Mouse (Mus musculus) kidney, postnatal 0 days (tissue): Measurements from ENCODE around the gene Sar1a. TPM values are rescaled to one million over a fixed set of nuclear protein-coding genes. Genes with fewer than 3 reads are reported as not detected.

ENCODE experiments used
- ATAC-seq: fragments of 200-750 bp; cut with Nextera tagmentation; replicated peaks from 2 replicates; pipeline ENCODE4 v1.8.0; 2017; ENCODE audit warnings: low read depth, moderate number of reproducible peaks, moderate TSS enrichment, moderate library complexity; ENCODE audit not compliant: low FRiP score
- DNase-seq: peaks from one replicate; pipeline ENCODE4 v3.0.0-alpha.2; 2016; ENCODE audit warnings: low spot score
- H3K27ac ChIP-seq: fragments of 300-500 bp; sonication (generic); 2 replicates; pipeline ENCODE4 v1.5.1; 2014; ENCODE audit warnings: mild to moderate bottlenecking
- H3K27me3 ChIP-seq: fragments of 300-500 bp; sonication (generic); 2 replicates; pipeline ENCODE4 v1.6.1; 2014; ENCODE audit warnings: low read length, mixed read lengths; ENCODE audit not compliant: insufficient read depth
- H3K36me3 ChIP-seq: fragments of 300-500 bp; sonication (generic); 2 replicates; pipeline ENCODE4 v1.6.1; 2014; ENCODE audit warnings: low read length, mixed read lengths; ENCODE audit not compliant: insufficient read depth
- H3K4me1 ChIP-seq: fragments of 300-500 bp; sonication (generic); replicated peaks from 2 replicates; pipeline ENCODE4 v1.6.1; 2014; ENCODE audit warnings: antibody characterized with exemption, low read length, mixed read lengths; ENCODE audit not compliant: insufficient read depth
- H3K4me2 ChIP-seq: fragments of 300-500 bp; sonication (generic); 2 replicates; pipeline ENCODE4 v1.6.1; 2014; ENCODE audit warnings: mild to moderate bottlenecking, low read length, moderate library complexity, mixed read lengths
- H3K4me3 ChIP-seq: fragments of 300-500 bp; sonication (generic); replicated peaks from 2 replicates; pipeline ENCODE4 v1.5.1; 2014; ENCODE audit warnings: low read depth, low read length
- H3K9ac ChIP-seq: fragments of 300-500 bp; sonication (generic); 2 replicates; pipeline ENCODE4 v1.6.1; 2014; ENCODE audit warnings: low read depth, low read length
- H3K9me3 ChIP-seq: fragments of 300-500 bp; sonication (generic); replicated peaks from 2 replicates; pipeline ENCODE4 v1.6.1; 2016; ENCODE audit warnings: low read length, inconsistent platforms, mixed read lengths
- CTCF ChIP-seq: IDR thresholded peaks from 2 replicates; pipeline ENCODE4 v1.5.1; 2016; ENCODE audit warnings: antibody characterized with exemption, low read depth, mild to moderate bottlenecking, moderate library complexity
- WGBS: fragments of 180-500 bp; shearing (Covaris S2); extraction: QIAGEN DNeasy Blood & Tissue Kit; methylation state at CpG from one replicate; pipeline ENCODE4 v1.1.7; 2014; 5-methylcytosine and 5-hydroxymethylcytosine counted together
- polyA plus RNA-seq: library from polyadenylated mRNA; unstranded; fragments of >200 nt; fragmentation: Nextera tagmentation; extraction: Ambion mirVana; gene quantifications from 2 replicates; pipeline ENCODE4 v1.2.1, GENCODE M21; 2015

The Sar1a gene
- polyA plus RNA-seq, 1 experiment from 2014 or later: 184 TPM

DNA sequence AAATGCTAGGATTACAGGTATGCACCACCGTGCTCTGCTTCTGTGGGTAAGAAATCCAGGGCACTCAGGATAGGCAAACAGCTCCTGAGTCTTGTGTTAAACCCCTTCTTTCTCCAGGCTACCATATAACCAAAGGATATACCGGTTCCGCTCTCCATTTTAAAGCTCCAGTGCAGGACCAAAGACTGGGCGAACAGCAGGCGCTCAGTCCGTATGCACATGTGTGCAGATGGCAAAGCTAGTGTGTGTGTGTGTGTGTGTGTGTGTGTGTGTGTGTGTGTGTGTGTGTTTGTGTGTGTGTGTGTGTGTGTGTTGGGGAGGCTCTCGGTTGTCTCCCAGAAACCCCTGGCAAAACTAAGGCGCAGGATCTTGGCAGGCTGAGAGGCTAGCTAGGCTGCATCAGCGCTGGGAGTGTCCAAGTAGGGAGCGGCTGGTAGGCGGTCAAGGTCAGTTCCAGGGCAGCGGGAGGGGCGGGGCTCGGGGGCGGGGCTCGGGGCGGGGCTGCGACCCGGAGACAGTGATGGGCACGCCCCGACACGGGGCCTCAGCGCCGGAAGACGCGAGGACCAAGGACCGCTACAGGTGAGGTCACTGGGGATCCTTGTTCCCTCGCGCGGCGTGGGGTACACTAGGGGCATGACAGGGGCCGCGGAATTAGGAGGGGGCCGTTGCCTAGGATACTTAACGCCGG is 34.8 kb downstream of the Sar1a start, which contains the start of gene Aifm2:
Gene Aifm2, plus strand, starts transcription at position 493 of the 691 bp plus-strand sequence.
- H3K27me3 ChIP-seq: no peaks in the 10 kb centered on the region
- ATAC-seq: peak; percentile 90
- TF ChIP-seq CTCF: no peak
- no peaks in the 10 kb centered on the region for H3K9me3 ChIP-seq
- 13% methylated on average over 29 of the region's 36 CpGs for WGBS
- no peak within 1 kb of the TSS for H3K27ac ChIP-seq
- peak within 1 kb of the TSS; percentile 50 for H3K9ac ChIP-seq
- H3K4me2 ChIP-seq: peak within 1 kb of the TSS; percentile 70
- no peaks in the 10 kb centered on the region for H3K36me3 ChIP-seq
- H3K4me1 ChIP-seq: 0 out of 2 replicates have a peak, but pooled peaks cover 3% of the 10 kb centered on the region
- DNase-seq: peak; percentile 90
- peak within 1 kb of the TSS; percentile 46 for H3K4me3 ChIP-seq

DNA sequence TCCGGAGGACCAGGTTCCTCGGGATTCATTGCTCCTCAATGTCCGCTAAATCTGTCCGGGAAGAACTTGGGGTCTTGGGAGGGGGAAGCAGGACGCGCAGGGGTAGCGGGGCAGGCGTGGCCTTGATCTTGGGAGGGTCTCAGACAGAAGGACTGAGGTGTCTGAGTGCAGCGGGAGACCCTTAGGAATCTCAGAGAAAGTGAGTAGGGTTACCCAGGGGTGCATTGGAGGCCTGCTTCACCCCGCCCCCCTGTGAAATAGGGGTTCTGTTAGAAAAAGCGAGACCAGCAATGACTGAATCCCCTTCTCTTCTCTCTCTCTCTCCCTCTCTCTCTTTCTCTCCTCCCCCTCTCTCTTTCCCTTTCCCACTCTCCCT is 35.4 kb downstream of the Sar1a start:
- Histone ChIP-seq H3K4me2 (peak overlapping the region; percentile 70), H3K9me3 (no peaks in the 10 kb centered on the region), H3K27ac (no peak overlapping the region), H3K4me3 (peak overlapping the region; percentile 46), H3K4me1 (0 out of 2 replicates have a peak, but pooled peaks cover 3% of the 10 kb centered on the region), H3K36me3 (no peaks in the 10 kb centered on the region), H3K27me3 (no peaks in the 10 kb centered on the region), H3K9ac (peak overlapping the region; percentile 50)
- DNase-seq (no peak), ATAC-seq (peak; percentile 22; the same call in 1 of the 2 replicates)
- TF ChIP-seq CTCF: no peak
- 2% methylated on average over 11 of the region's 11 CpGs for WGBS

DNA sequence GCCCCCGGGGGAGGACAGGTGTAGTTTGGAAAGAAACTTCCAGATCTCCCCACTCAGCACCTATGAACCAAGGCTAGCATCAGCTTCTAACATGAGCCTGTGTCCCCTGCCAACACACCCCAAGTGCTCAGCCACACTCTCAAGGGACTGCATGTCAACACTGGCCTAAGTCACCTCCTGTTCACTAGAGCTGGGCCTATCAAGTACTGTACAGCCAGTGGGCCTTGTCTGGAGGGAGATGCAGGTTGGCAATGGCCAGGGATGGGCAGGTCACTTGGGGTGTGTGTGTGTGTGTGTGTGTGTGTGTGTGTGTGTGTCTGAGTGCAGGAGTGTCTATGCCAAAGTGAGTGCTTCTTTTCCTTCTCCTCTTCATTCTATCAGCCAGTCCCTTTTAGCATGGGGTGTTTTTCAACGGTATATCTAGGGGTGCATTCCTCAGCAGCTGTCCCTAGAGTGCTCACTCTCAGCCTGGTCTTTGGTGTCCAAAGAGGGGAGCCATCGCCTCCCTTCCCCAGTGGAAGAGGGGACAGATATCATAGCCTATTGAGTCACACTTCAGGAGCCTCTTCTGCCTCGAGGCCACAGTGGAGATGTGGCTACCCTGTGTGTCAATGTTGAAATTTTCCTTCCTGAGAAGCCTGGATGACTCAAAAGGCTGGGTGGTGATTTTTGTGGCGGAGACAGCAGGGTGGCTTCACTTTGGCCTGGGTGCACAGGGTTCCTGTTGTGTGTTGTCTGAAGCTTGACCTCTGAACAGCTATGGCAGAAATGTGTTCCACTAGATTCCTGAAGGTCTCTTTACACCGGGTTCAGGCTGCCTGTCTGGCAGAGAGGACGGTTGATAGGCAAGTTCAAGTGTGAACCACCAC is 36.1 kb downstream of the Sar1a start:
- H3K9ac ChIP-seq: peak overlapping the region; percentile 50
- peak overlapping the region; percentile 46 for H3K4me3 ChIP-seq
- no peaks in the 10 kb centered on the region for H3K36me3 ChIP-seq
- no peaks in the 10 kb centered on the region for H3K9me3 ChIP-seq
- peak overlapping the region; percentile 70 for H3K4me2 ChIP-seq
- no peaks in the 10 kb centered on the region for H3K27me3 ChIP-seq
- 0 out of 2 replicates have a peak, but pooled peaks cover 3% of the 10 kb centered on the region for H3K4me1 ChIP-seq
- H3K27ac ChIP-seq: no peak overlapping the region
- no peak for ATAC-seq
- TF ChIP-seq CTCF: no peak
- no peak for DNase-seq
- 67% methylated on average over 7 of the region's 7 CpGs for WGBS

GRCm38 (mm10) chr10:61717406-61718296 is 37.6 kb downstream of the Sar1a start:
- DNase-seq: no peak
- no peaks in the 10 kb centered on the region for H3K9me3 ChIP-seq

DNA sequence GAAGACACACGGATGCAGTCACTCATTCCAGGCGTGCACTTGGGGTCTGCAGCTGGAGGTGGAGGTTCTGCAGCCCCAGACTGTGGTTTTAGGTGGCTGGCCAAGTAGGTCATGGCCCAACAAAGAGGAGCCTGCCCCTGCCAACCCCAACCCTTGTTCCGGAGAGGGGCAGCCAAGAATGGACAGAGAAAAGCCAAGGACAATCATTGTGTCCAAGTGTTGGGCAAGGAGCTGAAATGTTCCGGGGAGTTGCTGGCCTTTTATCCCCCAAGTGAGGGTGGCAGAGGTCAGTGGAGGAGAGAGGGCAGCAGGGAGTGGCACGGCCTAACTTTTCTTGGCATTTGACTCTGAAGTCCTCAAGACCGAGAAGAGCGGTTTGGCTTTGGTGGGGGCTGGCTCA is 40.2 kb downstream of the Sar1a start:
- no peak for TF ChIP-seq CTCF

More at GRCm38 (mm10) chr10:61717406-61718296, 37.6 kb downstream of the Sar1a start:
- 0 out of 2 replicates have a peak, but pooled peaks cover 3% of the 10 kb centered on the region for H3K4me1 ChIP-seq
- no peak for TF ChIP-seq CTCF
- no peaks in the 10 kb centered on the region for H3K36me3 ChIP-seq
- no peak overlapping the region for H3K9ac ChIP-seq
- H3K27ac ChIP-seq: no peak overlapping the region
- no peaks in the 10 kb centered on the region for H3K27me3 ChIP-seq
- no peak overlapping the region for H3K4me3 ChIP-seq
- no peak for ATAC-seq
- 89% methylated on average over 12 of the region's 12 CpGs for WGBS
- H3K4me2 ChIP-seq: no peak overlapping the region

More for the DNA sequence above, 40.2 kb downstream of the Sar1a start:
- Histone ChIP-seq H3K9ac (no peak overlapping the region), H3K4me2 (no peak overlapping the region), H3K9me3 (no peaks in the 10 kb centered on the region), H3K4me1 (no peaks in the 10 kb centered on the region), H3K27ac (no peak overlapping the region), H3K4me3 (no peak overlapping the region), H3K27me3 (no peaks in the 10 kb centered on the region), H3K36me3 (no peaks in the 10 kb centered on the region)
- no peak for ATAC-seq
- no peak for DNase-seq
- whole genome bisulfite sequencing: 80% methylated on average over 7 of the region's 7 CpGs
